Mouse (Mus musculus) thymus, adult 2 months (tissue): ENCODE measurements around the gene Cenpu.

Experiments used
- CTCF ChIP-seq: fragments of 200-500 bp; IDR thresholded peaks from 2 replicates; pipeline ENCODE4 v1.5.1; 2012; ENCODE audit warnings: mild to moderate bottlenecking, control low read depth, low read length, moderate library complexity, borderline replicate concordance; ENCODE audit not compliant: control insufficient read depth, poor library complexity, insufficient read depth; ENCODE audit errors: extremely low read depth
- POLR2A ChIP-seq: fragments of 200-500 bp; IDR thresholded peaks from 2 replicates; pipeline ENCODE4 v1.6.1; 2012; ENCODE audit warnings: mild to moderate bottlenecking, low read length, control low read depth, moderate library complexity; ENCODE audit not compliant: control insufficient read depth, poor library complexity, insufficient read depth; ENCODE audit errors: extremely low read depth

- no peak for TF ChIP-seq POLR2A
- no peak for TF ChIP-seq CTCF
These were observed 27.0 kb downstream of the Cenpu start for GRCm38 (mm10) chr8:46578794-46579193.
